Mouse (Mus musculus) cortical plate, adult 2 months (tissue): ENCODE data around the gene Ncapd2. TPM values are rescaled to one million over a fixed set of nuclear protein-coding genes. Genes with fewer than 3 reads are reported as not detected.

Source experiments
- H3K27ac ChIP-seq: fragments of 200-500 bp; 2 replicates; pipeline ENCODE4 v1.5.1; 2012; ENCODE audit warnings: low read length, control low read depth, inconsistent platforms; ENCODE audit not compliant: insufficient read depth
- H3K4me1 ChIP-seq: fragments of 200-500 bp; 2 replicates; pipeline ENCODE4 v1.6.1; 2011; ENCODE audit warnings: low read length; ENCODE audit not compliant: control insufficient read depth, insufficient read depth
- H3K4me3 ChIP-seq: fragments of 200-500 bp; 2 replicates; pipeline ENCODE4 v1.5.1; 2011; ENCODE audit warnings: mild to moderate bottlenecking, low read length, control low read depth; ENCODE audit not compliant: insufficient read depth
- CTCF ChIP-seq: fragments of 200-500 bp; IDR thresholded peaks from 2 replicates; pipeline ENCODE4 v1.5.1; 2011; ENCODE audit warnings: mild to moderate bottlenecking, control low read depth, low read length; ENCODE audit not compliant: insufficient read depth; ENCODE audit errors: extremely low read depth
- POLR2A ChIP-seq: fragments of 200-500 bp; IDR thresholded peaks from 2 replicates; pipeline ENCODE4 v1.6.1; 2011; ENCODE audit warnings: mild to moderate bottlenecking, low read length, control low read depth; ENCODE audit not compliant: insufficient read depth; ENCODE audit errors: extremely low read depth
- polyA plus RNA-seq: library from polyadenylated mRNA; depleted of rRNA; stranded (reverse); fragments of >200 nt; gene quantifications from 2 replicates; pipeline ENCODE4 v1.2.3, GENCODE M21; 2012

Gene Ncapd2
- polyA plus RNA-seq, 1 experiment: 53.5 TPM

GRCm38 (mm10) chr6:125145001-125145400, 46.5 kb downstream of the Ncapd2 start, which contains the start of gene Iffo1:
Gene Iffo1, plus strand, starts transcription at chr6:125145241.
- Histone ChIP-seq H3K4me1 (peaks cover 7% of the 10 kb centered on the region), H3K27ac (peak within 1 kb of the TSS; percentile 61), H3K4me3 (peak within 1 kb of the TSS; percentile 80)
- TF ChIP-seq CTCF (peak; percentile 42; the same call in 1 of the 2 replicates), POLR2A (peak; percentile 99)

- Histone ChIP-seq H3K4me1 (peaks cover 4% of the 10 kb centered on the region; the same call in 1 of the 2 replicates), H3K27ac (no peak overlapping the region), H3K4me3 (no peak overlapping the region)
- TF ChIP-seq CTCF: no peak
- no peak for TF ChIP-seq POLR2A
Observed at GRCm38 (mm10) chr6:125143904-125144303, 47.6 kb downstream of the Ncapd2 start.

GRCm38 (mm10) chr6:125143128-125143527, 48.4 kb downstream of the Ncapd2 start:
- TF ChIP-seq POLR2A: no peak
- TF ChIP-seq CTCF: no peak
- Histone ChIP-seq H3K4me1 (no peaks in the 10 kb centered on the region; the same call in 1 of the 2 replicates), H3K4me3 (no peak overlapping the region), H3K27ac (no peak overlapping the region)

- H3K4me3 ChIP-seq: no peak overlapping the region
Observed at GRCm38 (mm10) chr6:125142436-125142835, 49.1 kb downstream of the Ncapd2 start.

GRCm38 (mm10) chr6:125139747-125140146, 51.8 kb downstream of the Ncapd2 start:
- Histone ChIP-seq H3K4me3 (no peak overlapping the region), H3K4me1 (no peaks in the 10 kb centered on the region), H3K27ac (no peak overlapping the region)
- TF ChIP-seq POLR2A: no peak
- no peak for TF ChIP-seq CTCF

More at GRCm38 (mm10) chr6:125142436-125142835, 49.1 kb downstream of the Ncapd2 start:
- no peaks in the 10 kb centered on the region for H3K4me1 ChIP-seq
- TF ChIP-seq POLR2A: no peak
- TF ChIP-seq CTCF: no peak
- no peak overlapping the region for H3K27ac ChIP-seq

GRCm38 (mm10) chr6:125137002-125137671, 54.4 kb downstream of the Ncapd2 start:
- Histone ChIP-seq H3K27ac (no peak overlapping the region), H3K4me3 (no peak overlapping the region)
- TF ChIP-seq POLR2A: no peak
- peak; percentile 48 for TF ChIP-seq CTCF

GRCm38 (mm10) chr6:125132470-125132869, 59.0 kb downstream of the Ncapd2 start:
- no peak overlapping the region for H3K27ac ChIP-seq
- peak overlapping the region; percentile 87 for H3K4me3 ChIP-seq
- TF ChIP-seq POLR2A (no peak), CTCF (no peak)
- H3K4me1 ChIP-seq: peaks cover 1% of the 10 kb centered on the region; the same call in 1 of the 2 replicates

More at GRCm38 (mm10) chr6:125137002-125137671, 54.4 kb downstream of the Ncapd2 start:
- peaks cover 1% of the 10 kb centered on the region; the same call in 1 of the 2 replicates for H3K4me1 ChIP-seq

GRCm38 (mm10) chr6:125131302-125132156, 60.0 kb downstream of the Ncapd2 start, which contains the start of gene Nop2:
Gene Nop2, plus strand, starts transcription at chr6:125131909.
- TF ChIP-seq POLR2A: peak; percentile 88
- no peak for TF ChIP-seq CTCF
- H3K27ac ChIP-seq: 0 out of 2 replicates have a peak within 1 kb of the TSS, but pooled peaks have one; percentile 31
- H3K4me3 ChIP-seq: peak within 1 kb of the TSS; percentile 87
- H3K4me1 ChIP-seq: peaks cover 1% of the 10 kb centered on the region; the same call in 1 of the 2 replicates

- Histone ChIP-seq H3K27ac (no peak overlapping the region), H3K4me1 (peaks cover 1% of the 10 kb centered on the region; the same call in 1 of the 2 replicates), H3K4me3 (no peak overlapping the region)
- no peak for TF ChIP-seq POLR2A
Observed at GRCm38 (mm10) chr6:125129710-125130402, 61.6 kb downstream of the Ncapd2 start.
